Mouse (Mus musculus) lung, adult 2 months (tissue): ENCODE data around the gene Hyal1.

ENCODE experiments used
- CTCF ChIP-seq: fragments of 200-500 bp; IDR thresholded peaks from 2 replicates; pipeline ENCODE4 v1.5.1; 2011; ENCODE audit warnings: mild to moderate bottlenecking, low read length, control low read depth; ENCODE audit not compliant: insufficient read depth
- POLR2A ChIP-seq: fragments of 200-500 bp; IDR thresholded peaks from 2 replicates; pipeline ENCODE4 v1.6.1; 2011; ENCODE audit warnings: low read depth, mild to moderate bottlenecking, control low read depth, low read length, borderline replicate concordance; ENCODE audit errors: extremely low read depth

- TF ChIP-seq POLR2A (no peak), CTCF (no peak)
These were observed 6.4 kb downstream of the Hyal1 start for GRCm38 (mm10) chr9:107583174-107583573.
